Mouse (Mus musculus): ENCODE data around the gene Sphk1. TPM values are rescaled to one million over a fixed set of nuclear protein-coding genes. Genes with fewer than 3 reads are reported as not detected.

Gene Sphk1
- total and polyA plus RNA-seq, 2 experiments from 2014 or later = 17.9 to 29.7 TPM

- no peak for TF ChIP-seq CTCF (IDR thresholded peaks at IDR 0.05; ENCODE audit: low read depth)
- 1% methylated on average over 83 of the region's 91 CpGs for WGBS
- Histone ChIP-seq H3K9ac (replicated peaks; ENCODE audit: low read length) (peak overlapping the region; percentile 97), H3K4me1 (ENCODE audit: insufficient read depth, low read length) (peaks cover 15% of the 10 kb centered on the region), H3K27ac (peak overlapping the region; percentile 92), H3K9me3 (ENCODE audit: low read length) (no peaks in the 10 kb centered on the region), H3K4me3 (ENCODE audit: low read length) (peak overlapping the region; percentile 85), H3K4me2 (ENCODE audit: low read depth, low read length) (peak overlapping the region; percentile 60), H3K27me3 (ENCODE audit: insufficient read depth, low read length) (no peaks in the 10 kb centered on the region), H3K36me3 (ENCODE audit: insufficient read depth, low read length) (no peaks in the 10 kb centered on the region)
- DNase-seq (ENCODE audit: low spot score) (peak; percentile 65), ATAC-seq (peak; percentile 64)
Observed at GRCm38 (mm10) chr11:116580711-116581375, 50.1 kb downstream of the Sphk1 start.

- peak within 1 kb of the TSS; percentile 85 for H3K4me3 ChIP-seq (ENCODE audit: low read length)
- H3K9me3 ChIP-seq (ENCODE audit: low read length) = no peaks in the 10 kb centered on the region
- ATAC-seq (peak; percentile 92), DNase-seq (ENCODE audit: low spot score) (peak; percentile 94)
- WGBS = 4% methylated on average over 39 of the region's 51 CpGs
- no peaks in the 10 kb centered on the region for H3K27me3 ChIP-seq (ENCODE audit: insufficient read depth, low read length)
- peak within 1 kb of the TSS; percentile 92 for H3K27ac ChIP-seq
- H3K4me1 ChIP-seq (ENCODE audit: insufficient read depth, low read length) = peaks cover 15% of the 10 kb centered on the region
- H3K36me3 ChIP-seq (ENCODE audit: insufficient read depth, low read length) = no peaks in the 10 kb centered on the region
- TF ChIP-seq CTCF (IDR thresholded peaks at IDR 0.05; ENCODE audit: low read depth) = peak; percentile 71
- peak within 1 kb of the TSS; percentile 60 for H3K4me2 ChIP-seq (ENCODE audit: low read depth, low read length)
- H3K9ac ChIP-seq (replicated peaks; ENCODE audit: low read length) = peak within 1 kb of the TSS; percentile 97
Observed at GRCm38 (mm10) chr11:116581376-116581814, 50.7 kb downstream of the Sphk1 start, which contains the start of gene Ube2o. Ube2o (minus strand) TSS chr11:116581447.

GRCm38 (mm10) chr11:116585682-116586081, 55.0 kb downstream of the Sphk1 start:
- WGBS = 87% methylated on average over 6 of the region's 6 CpGs

More at GRCm38 (mm10) chr11:116585682-116586081, 55.0 kb downstream of the Sphk1 start:
- no peak overlapping the region for H3K4me3 ChIP-seq (ENCODE audit: low read length)
- no peak overlapping the region for H3K9ac ChIP-seq (replicated peaks; ENCODE audit: low read length)
- ATAC-seq (no peak), DNase-seq (ENCODE audit: low spot score) (no peak)
- no peak for TF ChIP-seq CTCF (IDR thresholded peaks at IDR 0.05; ENCODE audit: low read depth)
- H3K9me3 ChIP-seq (ENCODE audit: low read length) = no peaks in the 10 kb centered on the region
- H3K27me3 ChIP-seq (ENCODE audit: insufficient read depth, low read length) = no peaks in the 10 kb centered on the region
- H3K4me1 ChIP-seq (ENCODE audit: insufficient read depth, low read length) = no peaks in the 10 kb centered on the region
- no peaks in the 10 kb centered on the region for H3K36me3 ChIP-seq (ENCODE audit: insufficient read depth, low read length)
- H3K27ac ChIP-seq = no peak overlapping the region
- no peak overlapping the region for H3K4me2 ChIP-seq (ENCODE audit: low read depth, low read length)

Other genes starting within 250 kb of the Sphk1 start
- gene Galr2, start 250.0 kb upstream of the Sphk1 start, total RNA-seq (2014; rRNA removed) = 0.40 TPM in 1 of 2 replicates, not detected in the other
- gene Galr2, start 250.0 kb upstream of the Sphk1 start, polyA plus RNA-seq (2015; fragmentation: Nextera tagmentation; extraction: Ambion mirVana) = 0.34 and 0.44 TPM in 2 replicates
- gene Exoc7, start 223.7 kb upstream of the Sphk1 start, total RNA-seq (2014; rRNA removed) = 84.6 and 95.3 TPM in 2 replicates
- gene Exoc7, start 223.7 kb upstream of the Sphk1 start, polyA plus RNA-seq (2015; fragmentation: Nextera tagmentation; extraction: Ambion mirVana) = 128 TPM in 2 replicates
- 37.6 and 40.0 TPM in 2 replicates for gene Foxj1, start 195.5 kb upstream of the Sphk1 start, total RNA-seq (2014; rRNA removed)
- 15.5 and 16.6 TPM in 2 replicates for gene Foxj1, start 195.5 kb upstream of the Sphk1 start, polyA plus RNA-seq (2015; fragmentation: Nextera tagmentation; extraction: Ambion mirVana)
- gene Rnf157, start 117.9 kb upstream of the Sphk1 start, total RNA-seq (2014; rRNA removed) = 108 and 117 TPM in 2 replicates
- gene Rnf157, start 117.9 kb upstream of the Sphk1 start, polyA plus RNA-seq (2015; fragmentation: Nextera tagmentation; extraction: Ambion mirVana) = 53.0 and 60.5 TPM in 2 replicates
- 67.9 and 102 TPM in 2 replicates for gene Ubald2, start 96.8 kb upstream of the Sphk1 start, total RNA-seq (2014; rRNA removed)
- 39.3 and 41.7 TPM in 2 replicates for gene Ubald2, start 96.8 kb upstream of the Sphk1 start, polyA plus RNA-seq (2015; fragmentation: Nextera tagmentation; extraction: Ambion mirVana)
- gene Qrich2, start 64.7 kb upstream of the Sphk1 start, total RNA-seq (2014; rRNA removed) = not detected in 2 replicates
- gene Qrich2, start 64.7 kb upstream of the Sphk1 start, polyA plus RNA-seq (2015; fragmentation: Nextera tagmentation; extraction: Ambion mirVana) = 0.30 and 0.31 TPM in 2 replicates
- gene Prpsap1, start 36.7 kb upstream of the Sphk1 start, total RNA-seq (2014; rRNA removed) = 99.7 and 105 TPM in 2 replicates
- 148 and 150 TPM in 2 replicates for gene Prpsap1, start 36.7 kb upstream of the Sphk1 start, polyA plus RNA-seq (2015; fragmentation: Nextera tagmentation; extraction: Ambion mirVana)
- gene Ube2o, start 50.5 kb downstream of the Sphk1 start, total RNA-seq (2014; rRNA removed) = 101 and 112 TPM in 2 replicates
- gene Ube2o, start 50.5 kb downstream of the Sphk1 start, polyA plus RNA-seq (2015; fragmentation: Nextera tagmentation; extraction: Ambion mirVana) = 31.3 and 31.9 TPM in 2 replicates
- 0.68 TPM in 1 of 2 replicates, not detected in the other for gene Aanat, start 55.5 kb downstream of the Sphk1 start, total RNA-seq (2014; rRNA removed)
- 0.46 and 0.81 TPM in 2 replicates for gene Aanat, start 55.5 kb downstream of the Sphk1 start, polyA plus RNA-seq (2015; fragmentation: Nextera tagmentation; extraction: Ambion mirVana)
- 3.8 and 4.0 TPM in 2 replicates for gene Rhbdf2, start 96.1 kb downstream of the Sphk1 start, total RNA-seq (2014; rRNA removed)
- gene Rhbdf2, start 96.1 kb downstream of the Sphk1 start, polyA plus RNA-seq (2015; fragmentation: Nextera tagmentation; extraction: Ambion mirVana) = 1.1 and 1.6 TPM in 2 replicates
- gene Prcd, start 122.6 kb downstream of the Sphk1 start, total RNA-seq (2014; rRNA removed) = 1.2 and 1.3 TPM in 2 replicates
- 5.3 and 6.4 TPM in 2 replicates for gene Prcd, start 122.6 kb downstream of the Sphk1 start, polyA plus RNA-seq (2015; fragmentation: Nextera tagmentation; extraction: Ambion mirVana)
- 48.4 and 54.7 TPM in 2 replicates for gene Cygb, start 123.4 kb downstream of the Sphk1 start, total RNA-seq (2014; rRNA removed)
- gene Cygb, start 123.4 kb downstream of the Sphk1 start, polyA plus RNA-seq (2015; fragmentation: Nextera tagmentation; extraction: Ambion mirVana) = 46.0 and 48.1 TPM in 2 replicates
- gene St6galnac1, start 244.6 kb downstream of the Sphk1 start, total RNA-seq (2014; rRNA removed) = not detected in 2 replicates
- gene St6galnac1, start 244.6 kb downstream of the Sphk1 start, polyA plus RNA-seq (2015; fragmentation: Nextera tagmentation; extraction: Ambion mirVana) = not detected in 2 replicates